Mouse (Mus musculus) limb, embryonic 12.5 days (tissue): ENCODE results near the gene Slc6a4. TPM values are rescaled to one million over a fixed set of nuclear protein-coding genes. Genes with fewer than 3 reads are reported as not detected.

Experiments
- ATAC-seq: fragments of 200-750 bp; cut with Nextera tagmentation; 2 replicates; pipeline ENCODE4 v1.8.0; 2017; ENCODE audit warnings: low read depth, moderate TSS enrichment; ENCODE audit not compliant: insufficient number of reproducible peaks, insufficient read depth, low FRiP score, low TSS enrichment
- H3K27ac ChIP-seq: fragments of 300-500 bp; sonication (generic); 2 replicates; pipeline ENCODE4 v1.5.1; 2016; ENCODE audit warnings: mild to moderate bottlenecking, moderate library complexity
- H3K27me3 ChIP-seq: fragments of 300-500 bp; sonication (generic); 2 replicates; pipeline ENCODE4 v1.6.1; 2016; ENCODE audit warnings: mild to moderate bottlenecking, moderate library complexity
- H3K36me3 ChIP-seq: fragments of 300-500 bp; sonication (generic); 2 replicates; pipeline ENCODE4 v1.6.1; 2016; ENCODE audit warnings: mild to moderate bottlenecking, moderate library complexity
- H3K4me1 ChIP-seq: fragments of 300-500 bp; sonication (generic); replicated peaks from 2 replicates; pipeline ENCODE4 v1.6.1; 2016
- H3K4me2 ChIP-seq: fragments of 300-500 bp; sonication (generic); 2 replicates; pipeline ENCODE4 v1.6.1; 2016; ENCODE audit warnings: mild to moderate bottlenecking, moderate library complexity
- H3K4me3 ChIP-seq: fragments of 300-500 bp; sonication (generic); replicated peaks from 2 replicates; pipeline ENCODE4 v1.5.1; 2016; ENCODE audit warnings: mild to moderate bottlenecking
- H3K9ac ChIP-seq: fragments of 300-500 bp; sonication (generic); replicated peaks from 2 replicates; pipeline ENCODE4 v1.6.1; 2016; ENCODE audit warnings: mild to moderate bottlenecking, moderate library complexity
- H3K9me3 ChIP-seq: fragments of 300-500 bp; sonication (generic); 2 replicates; pipeline ENCODE4 v1.6.1; 2016; ENCODE audit warnings: mild to moderate bottlenecking, moderate library complexity
- WGBS: fragments of 180-500 bp; shearing (Covaris S2); methylation state at CpG from one replicate; pipeline ENCODE4 v1.1.7; 2016; 5-methylcytosine and 5-hydroxymethylcytosine counted together
- microRNA counts: library from miRNA; unstranded; fragments of <30 nt; microRNA quantifications from one replicate; lab custom pipeline; 2017
- microRNA-seq: library from miRNA; unstranded; fragments of <30 nt; microRNA quantifications from one replicate; pipeline ENCODE4, GENCODE M21; 2017
- polyA plus RNA-seq: library from polyadenylated mRNA; unstranded; fragments of >200 nt; fragmentation: Nextera tagmentation; extraction: Ambion mirVana; gene quantifications from 2 replicates; pipeline ENCODE4 v1.2.1, GENCODE M21; 2016

Gene Slc6a4
- polyA plus RNA-seq, 1 experiment from 2014 or later, result 0.98 TPM

GRCm38 (mm10) chr11:77077792-77078191 lies 79.4 kb downstream of the Slc6a4 start:
- Histone ChIP-seq H3K4me2 (peak overlapping the region; percentile 79), H3K9ac (peak overlapping the region; percentile 88), H3K4me3 (peak overlapping the region; percentile 80), H3K4me1 (peaks cover 6% of the 10 kb centered on the region; the same call in 1 of the 2 replicates), H3K9me3 (no peaks in the 10 kb centered on the region), H3K36me3 (peaks cover 32% of the 10 kb centered on the region), H3K27me3 (peaks cover 8% of the 10 kb centered on the region; the same call in 1 of the 2 replicates), H3K27ac (peak overlapping the region; percentile 92)
- WGBS, result 4% methylated on average over 16 of the region's 16 CpGs
- ATAC-seq, result no peak

- Histone ChIP-seq H3K4me3 (peak within 1 kb of the TSS; percentile 80), H3K9ac (peak within 1 kb of the TSS; percentile 88), H3K4me2 (peak within 1 kb of the TSS; percentile 79), H3K9me3 (no peaks in the 10 kb centered on the region), H3K36me3 (peaks cover 28% of the 10 kb centered on the region), H3K4me1 (peaks cover 6% of the 10 kb centered on the region; the same call in 1 of the 2 replicates), H3K27me3 (peaks cover 12% of the 10 kb centered on the region; the same call in 1 of the 2 replicates), H3K27ac (peak within 1 kb of the TSS; percentile 92)
- peak; percentile 97 for ATAC-seq
- WGBS, result 4% methylated on average over 48 of the region's 48 CpGs
These were observed 80.1 kb downstream of the Slc6a4 start, which contains the start of gene Nsrp1 for GRCm38 (mm10) chr11:77078273-77079134. Gene Nsrp1, minus strand, starts transcription at chr11:77078435.

GRCm38 (mm10) chr11:77079361-77079760 lies 81.0 kb downstream of the Slc6a4 start:
- Histone ChIP-seq H3K4me2 (no peak overlapping the region), H3K4me3 (no peak overlapping the region), H3K27ac (no peak overlapping the region), H3K36me3 (peaks cover 19% of the 10 kb centered on the region), H3K9me3 (no peaks in the 10 kb centered on the region), H3K9ac (no peak overlapping the region), H3K27me3 (peaks cover 12% of the 10 kb centered on the region; the same call in 1 of the 2 replicates), H3K4me1 (peaks cover 6% of the 10 kb centered on the region; the same call in 1 of the 2 replicates)
- no peak for ATAC-seq
- WGBS, result 94% methylated on average over 1 of the region's 1 CpGs

MicroRNAs within 50 kb of the gene (microRNA counts, 519-probe panel; counts per million panel counts)
- 5,283 counts per million, percentile 54 among the panel's probes with 10 or more counts for microRNA mmu-miR-423-3p (lab: Ali Mortazavi, UCI)
- microRNA mmu-miR-423-5p (lab: Ali Mortazavi, UCI), result 3,739 counts per million, percentile 22 among the panel's probes with 10 or more counts

Small RNA genes lying within 50 kb of the gene (microRNA-seq; reads per million reads assigned to microRNA genes)
- gene Mir423, result 7,495 reads per million, percentile 93 among the genes with 10 or more reads in this experiment

Other genes with a start within 250 kb of the Slc6a4 start
- gene Gosr1, start 235.0 kb upstream of the Slc6a4 start, polyA plus RNA-seq, result 23.7 and 25.5 TPM in 2 replicates
- 14.8 and 16.6 TPM in 2 replicates for gene Cpd, start 151.6 kb upstream of the Slc6a4 start, polyA plus RNA-seq
- gene Tmigd1, start 96.4 kb upstream of the Slc6a4 start, polyA plus RNA-seq, result not detected in 2 replicates
- gene Blmh, start 73.8 kb upstream of the Slc6a4 start, polyA plus RNA-seq, result 202 and 212 TPM in 2 replicates
- 77.8 and 87.3 TPM in 2 replicates for gene Nsrp1, start 79.8 kb downstream of the Slc6a4 start, polyA plus RNA-seq
- gene Efcab5, start 190.4 kb downstream of the Slc6a4 start, polyA plus RNA-seq, result 0.20 and 0.35 TPM in 2 replicates
- gene Ssh2, start 217.7 kb downstream of the Slc6a4 start, polyA plus RNA-seq, result 9.2 and 10.1 TPM in 2 replicates